Mouse (Mus musculus) liver, embryonic 14.5 days (tissue): ENCODE data around the gene Mylk. TPM values are rescaled to one million over a fixed set of nuclear protein-coding genes. Genes with fewer than 3 reads are reported as not detected.
A peak's percentile ranks its signal among the peaks of the same experiment; 100 is the strongest.

Experiments
- ATAC-seq: fragments of 200-750 bp; cut with Nextera tagmentation; 2 replicates; pipeline ENCODE4 v1.8.0; 2017; ENCODE audit warnings: moderate number of reproducible peaks, mild to moderate bottlenecking, moderate library complexity; ENCODE audit not compliant: insufficient read depth
- DNase-seq, 3 experiments: peaks; one replicate each; pipeline ENCODE4 v3.0.0-alpha.2; 2012 to 2013; ENCODE audit warnings: low read depth in 3 of 3, low spot score in 3 of 3
- H3K27ac ChIP-seq: fragments of 300-500 bp; sonication (generic); 2 replicates; pipeline ENCODE4 v1.5.1; 2014; ENCODE audit warnings: moderate library complexity, mild to moderate bottlenecking, control low read depth, inconsistent platforms
- H3K27me3 ChIP-seq: fragments of 300-500 bp; sonication (generic); 2 replicates; pipeline ENCODE4 v1.6.1; 2014; ENCODE audit warnings: mild to moderate bottlenecking, low read length, moderate library complexity; ENCODE audit not compliant: control insufficient read depth, insufficient read depth
- H3K36me3 ChIP-seq: fragments of 300-500 bp; sonication (generic); replicated peaks from 2 replicates; pipeline ENCODE4 v1.6.1; 2014; ENCODE audit warnings: low read depth; ENCODE audit not compliant: control insufficient read depth, insufficient read depth
- H3K4me1 ChIP-seq, 2 experiments: fragments of 200-500 bp in 1 of 2; fragments of 300-500 bp in 1 of 2; sonication (generic) in 1 of 2; replicated peaks; 2 replicates each; pipeline ENCODE4 v1.6.1; 2012 to 2014; ENCODE audit warnings: antibody characterized with exemption in 1 of 2, inconsistent platforms in 1 of 2, low read length in 1 of 2; ENCODE audit not compliant: control insufficient read depth in 2 of 2, insufficient read depth in 2 of 2
- H3K4me2 ChIP-seq: fragments of 300-500 bp; sonication (generic); 2 replicates; pipeline ENCODE4 v1.6.1; 2014; ENCODE audit warnings: low read depth, mild to moderate bottlenecking, control low read depth, moderate library complexity
- H3K4me3 ChIP-seq, 2 experiments: fragments of 200-500 bp in 1 of 2; fragments of 300-500 bp in 1 of 2; sonication (generic) in 1 of 2; 2 replicates each; pipeline ENCODE4 v1.5.1; 2012 to 2014; ENCODE audit warnings: low read depth in 2 of 2, low read length in 2 of 2, mild to moderate bottlenecking in 2 of 2, control low read depth in 1 of 2, inconsistent platforms in 1 of 2, moderate library complexity in 1 of 2; ENCODE audit not compliant: insufficient read depth in 1 of 2
- H3K9ac ChIP-seq: fragments of 300-500 bp; sonication (generic); replicated peaks from 2 replicates; pipeline ENCODE4 v1.6.1; 2014; ENCODE audit warnings: mild to moderate bottlenecking, control low read depth, moderate library complexity
- H3K9me3 ChIP-seq: fragments of 300-500 bp; sonication (generic); 2 replicates; pipeline ENCODE4 v1.6.1; 2016; ENCODE audit warnings: low read length, mixed read lengths; ENCODE audit not compliant: control insufficient read depth
- CTCF ChIP-seq: IDR thresholded peaks from 2 replicates; pipeline ENCODE4 v1.5.1; 2016; ENCODE audit warnings: antibody characterized with exemption, low read depth, control low read depth
- EP300 ChIP-seq: IDR thresholded peaks from 2 replicates; pipeline ENCODE4 v1.6.1; 2016; ENCODE audit warnings: antibody characterized with exemption, low read depth
- WGBS: fragments of 180-500 bp; shearing (Covaris S2); extraction: QIAGEN DNeasy Blood & Tissue Kit; methylation state at CpG from one replicate; pipeline ENCODE4 v1.1.7; 2014; ENCODE audit not compliant: insufficient replicate concordance; 5-methylcytosine and 5-hydroxymethylcytosine counted together
- polyA plus RNA-seq, 2 experiments: library from polyadenylated mRNA; depleted of rRNA in 1 of 2; stranded (reverse) in 1 of 2; unstranded in 1 of 2; fragments of >200 nt; fragmentation: Nextera tagmentation in 1 of 2; extraction: Ambion mirVana in 1 of 2; gene quantifications; 2 replicates each; pipeline versions ENCODE4 v1.2.1 to v1.2.3; 2012 to 2014

The Mylk gene
- polyA plus RNA-seq, 2 experiments, result 4.4 to 5.4 TPM

GRCm38 (mm10) chr16:34899997-34900396 lies 155.0 kb downstream of the Mylk start:
- H3K36me3 ChIP-seq, result no peaks in the 10 kb centered on the region
- no peak overlapping the region for H3K9ac ChIP-seq
- no peaks in the 10 kb centered on the region for H3K4me1 ChIP-seq
- ATAC-seq (no peak), DNase-seq (no peak)
- H3K27me3 ChIP-seq, result no peaks in the 10 kb centered on the region
- no peak overlapping the region for H3K4me2 ChIP-seq
- no peak overlapping the region for H3K27ac ChIP-seq
- TF ChIP-seq CTCF (no peak), EP300 (no peak)
- no peak overlapping the region for H3K4me3 ChIP-seq
- H3K9me3 ChIP-seq, result no peaks in the 10 kb centered on the region
- 36% methylated on average over 5 of the region's 5 CpGs for WGBS

- no peak for DNase-seq
- Histone ChIP-seq H3K4me1 (no peaks in the 10 kb centered on the region), H3K27ac (no peak overlapping the region), H3K9ac (no peak overlapping the region), H3K4me2 (no peak overlapping the region), H3K4me3 (no peak overlapping the region), H3K36me3 (no peaks in the 10 kb centered on the region), H3K9me3 (no peaks in the 10 kb centered on the region), H3K27me3 (no peaks in the 10 kb centered on the region)
- 70% methylated on average over 5 of the region's 5 CpGs for WGBS
- TF ChIP-seq EP300 (no peak), CTCF (no peak)
- ATAC-seq, result no peak
Observed at GRCm38 (mm10) chr16:34900471-34900870, 155.5 kb downstream of the Mylk start.

GRCm38 (mm10) chr16:34901031-34901430 lies 156.0 kb downstream of the Mylk start:
- Histone ChIP-seq H3K27ac (no peak overlapping the region), H3K27me3 (no peaks in the 10 kb centered on the region), H3K9ac (no peak overlapping the region), H3K4me2 (no peak overlapping the region), H3K4me3 (no peak overlapping the region), H3K4me1 (no peaks in the 10 kb centered on the region), H3K9me3 (no peaks in the 10 kb centered on the region), H3K36me3 (no peaks in the 10 kb centered on the region)
- DNase-seq, result no peak
- no peak for TF ChIP-seq CTCF
- TF ChIP-seq EP300, result no peak
- ATAC-seq, result no peak
- WGBS, result 34% methylated on average over 2 of the region's 2 CpGs

- TF ChIP-seq EP300 (no peak), CTCF (no peak)
- Histone ChIP-seq H3K27ac (no peak overlapping the region), H3K9me3 (no peaks in the 10 kb centered on the region), H3K4me1 (no peaks in the 10 kb centered on the region), H3K27me3 (no peaks in the 10 kb centered on the region), H3K36me3 (no peaks in the 10 kb centered on the region), H3K4me3 (no peak overlapping the region), H3K4me2 (no peak overlapping the region), H3K9ac (no peak overlapping the region)
- DNase-seq (no peak), ATAC-seq (no peak)
- WGBS, result 66% methylated on average over 7 of the region's 7 CpGs
Observed at GRCm38 (mm10) chr16:34901611-34902293, 156.7 kb downstream of the Mylk start.

GRCm38 (mm10) chr16:34902294-34902680 lies 157.3 kb downstream of the Mylk start:
- ATAC-seq (no peak), DNase-seq (peak in 1 of 3 experiments; percentile 16)
- Histone ChIP-seq H3K27me3 (no peaks in the 10 kb centered on the region), H3K4me2 (no peak overlapping the region), H3K9me3 (no peaks in the 10 kb centered on the region), H3K27ac (no peak overlapping the region), H3K4me1 (no peaks in the 10 kb centered on the region), H3K4me3 (no peak overlapping the region), H3K36me3 (no peaks in the 10 kb centered on the region), H3K9ac (no peak overlapping the region)
- no peak for TF ChIP-seq EP300
- TF ChIP-seq CTCF, result peak; percentile 85
- WGBS, result 19% methylated on average over 9 of the region's 9 CpGs
